Mouse (Mus musculus) cortical plate, adult 2 months (tissue): Measurements from ENCODE around the gene Zswim1.

Experiments
- CTCF ChIP-seq: fragments of 200-500 bp; IDR thresholded peaks from 2 replicates; pipeline ENCODE4 v1.5.1; 2011; ENCODE audit warnings: mild to moderate bottlenecking, control low read depth, low read length; ENCODE audit not compliant: insufficient read depth; ENCODE audit errors: extremely low read depth
- POLR2A ChIP-seq: fragments of 200-500 bp; IDR thresholded peaks from 2 replicates; pipeline ENCODE4 v1.6.1; 2011; ENCODE audit warnings: mild to moderate bottlenecking, low read length, control low read depth; ENCODE audit not compliant: insufficient read depth; ENCODE audit errors: extremely low read depth

DNA sequence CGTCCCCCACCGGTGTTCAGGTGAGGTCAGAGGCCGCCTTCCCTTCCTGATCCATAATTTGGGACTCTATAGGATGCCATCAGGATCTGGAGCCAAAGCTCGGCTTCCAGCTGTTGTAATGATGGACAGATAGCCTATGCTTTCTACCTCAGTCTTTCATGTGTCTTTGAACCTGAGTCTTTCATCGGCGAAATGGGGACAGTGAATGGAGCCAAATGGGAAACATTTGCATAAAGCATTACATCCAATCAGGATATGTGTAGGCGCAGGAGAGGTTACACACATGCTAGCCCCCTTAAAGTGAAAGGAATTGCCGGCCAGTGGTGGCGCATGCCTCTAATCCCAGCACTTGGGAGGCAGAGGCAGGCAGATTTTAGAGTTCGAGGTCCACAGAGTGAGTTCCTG is 697 bp downstream of the Zswim1 start:
- no peak for TF ChIP-seq POLR2A
- no peak for TF ChIP-seq CTCF
